Mouse (Mus musculus) thymus, adult 2 months (tissue): ENCODE data around the gene Trim12c.
"Not testable (repeated sequence)": the region's sequence is repeated elsewhere in the genome, so short reads cannot be mapped to it uniquely, and the experiment has no call there.

Experiments
- CTCF ChIP-seq: fragments of 200-500 bp; IDR thresholded peaks from 2 replicates; pipeline ENCODE4 v1.5.1; 2012; ENCODE audit warnings: mild to moderate bottlenecking, control low read depth, low read length, moderate library complexity, borderline replicate concordance; ENCODE audit not compliant: control insufficient read depth, poor library complexity, insufficient read depth; ENCODE audit errors: extremely low read depth
- POLR2A ChIP-seq: fragments of 200-500 bp; IDR thresholded peaks from 2 replicates; pipeline ENCODE4 v1.6.1; 2012; ENCODE audit warnings: mild to moderate bottlenecking, low read length, control low read depth, moderate library complexity; ENCODE audit not compliant: control insufficient read depth, poor library complexity, insufficient read depth; ENCODE audit errors: extremely low read depth

- TF ChIP-seq CTCF, POLR2A: not testable (repeated sequence)
These were observed 5.1 kb downstream of the Trim12c start for GRCm38 (mm10) chr7:104348043-104348442.
